Mouse (Mus musculus) left cerebral cortex, postnatal 14 days (tissue): ENCODE measurements around the gene Zc3hav1l. TPM values are rescaled to one million over a fixed set of nuclear protein-coding genes. Genes with fewer than 3 reads are reported as not detected.

Experiments
- DNase-seq, 2 experiments: peaks; one replicate each; pipeline ENCODE4 v3.0.0; 2021 to 2022; ENCODE audit warnings: low spot score in 2 of 2, mixed read lengths in 1 of 2
- intact Hi-C: fragments of 180-260 bp; cut with DNase I; formaldehyde crosslinking; loops from one replicate; pipeline ENCODE4 v1.15.1; 2025
- total RNA-seq, 2 experiments: library from RNA; stranded (reverse); gene quantifications; 2 replicates each; pipeline ENCODE4 v1.2.3; 2021

Gene Zc3hav1l
- total RNA-seq, 2 experiments from 2014 or later, result 2.4 to 2.6 TPM

- peak; percentile 35 to 67 for DNase-seq
- intact Hi-C loops, result no loop called here
Measured at GRCm38 (mm10) chr6:38240618-38241017, 58.4 kb downstream of the Zc3hav1l start.

- intact Hi-C loops, result no loop called here
- no peak for DNase-seq
Measured at GRCm38 (mm10) chr6:38238382-38238781, 60.7 kb downstream of the Zc3hav1l start.

Other genes starting within 250 kb of the Zc3hav1l start
- not detected for gene Tmem213, start 190.0 kb downstream of the Zc3hav1l start, total RNA-seq
- gene Atp6v0a4, start 174.7 kb downstream of the Zc3hav1l start, total RNA-seq, result 1 to 10 TPM; 5.1 to 6.0 TPM
- gene D630045J12Rik, start 45.2 kb downstream of the Zc3hav1l start, total RNA-seq, result 10 to 100 TPM; 35.3 to 39.1 TPM
- 1 to 10 TPM; 2.7 to 2.9 TPM for gene Zc3hav1, start 55.3 kb upstream of the Zc3hav1l start, total RNA-seq
- 10 to 100 TPM in 1 of 2 experiments, 1 to 10 TPM in 1; 8.6 to 10.6 TPM for gene Ttc26, start 82.2 kb upstream of the Zc3hav1l start, total RNA-seq
- gene Ubn2, start 134.7 kb upstream of the Zc3hav1l start, total RNA-seq, result 10 to 100 TPM; 37.4 to 40.9 TPM
- 10 to 100 TPM; 51.9 to 54.4 TPM for gene Fmc1, start 234.2 kb upstream of the Zc3hav1l start, total RNA-seq